Mouse (Mus musculus) right cerebral cortex, postnatal 14 days (tissue): ENCODE results near the gene Ccdc194.

Experiments used
- DNase-seq: peaks from one replicate; pipeline ENCODE4 v3.0.0; 2022

The Ccdc194 gene

DNA sequence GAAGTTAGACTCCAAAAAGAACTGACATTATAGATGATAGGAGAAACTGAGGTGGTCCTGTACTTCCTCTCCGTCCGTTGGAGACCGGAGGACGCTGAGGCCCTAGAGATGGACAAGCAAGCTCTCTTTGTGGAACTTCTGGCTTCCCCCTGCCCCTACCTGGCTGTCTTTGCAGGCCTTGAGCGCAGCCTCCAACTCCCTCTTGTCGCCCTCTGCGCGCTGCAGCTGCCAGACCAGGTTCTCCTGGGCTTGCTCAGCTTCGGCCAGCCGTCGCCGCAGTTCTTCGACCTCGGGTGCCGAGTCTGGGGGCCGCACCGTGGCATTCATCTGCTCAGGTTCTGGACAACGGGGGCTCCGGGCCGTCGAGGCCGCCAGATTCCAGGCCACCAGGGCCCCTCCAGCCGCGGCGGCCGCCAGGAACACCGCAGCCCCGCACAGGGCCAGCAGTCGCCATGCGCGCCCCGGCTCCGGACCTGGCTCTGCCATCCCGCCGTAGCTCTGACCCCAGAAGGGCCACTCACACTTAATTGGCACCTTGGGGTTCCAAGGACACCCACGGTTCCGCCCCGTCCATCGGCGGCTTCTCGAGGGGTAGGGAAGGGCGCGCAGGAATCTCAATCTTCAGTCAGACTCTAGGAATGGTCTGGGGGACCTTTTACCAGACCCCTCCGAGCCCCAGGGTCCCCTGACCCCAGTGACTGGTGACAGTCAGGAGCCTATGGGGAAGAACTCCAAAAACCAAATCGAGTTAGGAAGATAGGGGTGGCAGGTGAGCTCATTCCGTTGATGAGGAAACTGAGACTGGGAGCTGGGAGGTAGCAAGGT lies at the start of gene Ccdc194:
Ccdc194 (minus strand) TSS at position 486 of the 825 bp plus-strand sequence.
- DNase-seq: no peak

DNA sequence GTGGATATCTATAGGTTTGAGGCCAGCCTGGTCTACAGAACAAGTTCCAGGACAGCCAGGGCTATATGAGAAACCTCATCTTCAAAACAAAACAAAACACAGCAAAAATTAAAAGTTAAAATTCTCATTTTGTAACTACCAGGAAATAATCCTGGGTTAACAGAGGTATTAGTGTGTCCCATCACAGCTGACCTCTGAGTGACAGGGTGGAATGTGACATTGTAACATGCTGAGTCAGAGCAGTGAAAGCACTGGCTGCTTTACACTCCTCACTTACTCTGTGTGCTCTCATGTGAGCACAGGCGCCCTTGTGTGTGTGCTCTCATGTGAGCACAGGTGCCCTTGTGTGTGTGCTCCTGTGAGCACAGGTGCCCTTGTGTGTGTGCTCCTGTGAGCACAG lies 49.5 kb upstream of the Ccdc194 start:
- no peak for DNase-seq

DNA sequence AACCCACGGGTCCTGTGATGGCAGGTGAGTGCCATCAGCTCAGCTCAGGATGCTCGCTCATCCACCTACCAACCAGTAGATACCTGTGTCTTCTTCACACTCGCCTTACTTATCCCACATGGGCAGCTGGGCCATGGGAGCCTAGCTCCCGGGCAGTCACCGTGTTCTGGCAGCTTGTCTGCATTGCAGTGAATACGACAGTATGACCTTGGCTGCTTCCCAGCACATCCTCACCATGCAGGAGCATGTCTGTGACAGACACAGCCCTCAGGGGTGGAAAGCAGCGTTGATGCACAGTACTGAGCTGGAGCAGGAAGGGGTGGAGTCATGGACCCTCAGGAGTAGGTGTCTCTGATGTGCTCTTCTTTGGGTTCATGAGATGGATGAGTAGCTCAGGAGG lies 48.9 kb upstream of the Ccdc194 start:
- DNase-seq: no peak

DNA sequence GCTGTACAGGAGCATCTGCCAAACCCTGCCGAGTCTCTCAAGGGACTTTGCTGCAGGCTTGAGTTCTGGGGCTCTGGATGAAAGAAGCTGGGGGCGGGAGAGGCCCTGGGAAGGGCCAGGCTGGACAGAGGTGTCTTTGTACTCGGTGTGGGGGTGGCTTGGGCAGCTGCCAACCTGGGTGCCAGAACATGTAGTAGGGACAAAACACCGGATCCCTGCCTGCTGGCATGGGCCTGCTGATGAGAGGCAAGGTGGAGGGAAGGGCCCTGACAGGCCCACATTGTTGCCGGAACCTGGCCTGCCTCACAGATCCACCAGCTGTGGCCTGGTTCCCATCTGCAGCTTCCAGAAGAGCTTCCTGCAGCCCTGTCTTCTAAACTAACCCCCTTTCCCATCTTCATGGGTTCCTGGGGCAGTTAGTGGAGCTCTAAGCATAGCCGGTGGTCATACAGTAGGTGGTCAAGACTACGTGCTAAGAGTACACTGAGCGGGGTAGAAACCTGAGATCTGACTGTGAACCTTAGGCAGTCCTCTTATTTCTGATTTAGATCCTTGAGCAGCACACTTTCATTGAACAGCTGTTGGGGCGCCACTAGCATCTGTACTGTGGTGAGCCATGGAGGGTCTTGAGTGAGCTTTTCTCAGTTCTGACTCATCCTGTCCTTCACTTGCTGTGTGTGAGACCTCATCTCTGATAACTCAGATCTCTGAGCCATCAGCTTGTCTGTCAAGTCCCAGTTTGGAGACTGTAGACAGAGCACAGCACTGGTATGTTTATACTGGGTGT lies 47.5 kb upstream of the Ccdc194 start:
- peak; percentile 79 for DNase-seq

DNA sequence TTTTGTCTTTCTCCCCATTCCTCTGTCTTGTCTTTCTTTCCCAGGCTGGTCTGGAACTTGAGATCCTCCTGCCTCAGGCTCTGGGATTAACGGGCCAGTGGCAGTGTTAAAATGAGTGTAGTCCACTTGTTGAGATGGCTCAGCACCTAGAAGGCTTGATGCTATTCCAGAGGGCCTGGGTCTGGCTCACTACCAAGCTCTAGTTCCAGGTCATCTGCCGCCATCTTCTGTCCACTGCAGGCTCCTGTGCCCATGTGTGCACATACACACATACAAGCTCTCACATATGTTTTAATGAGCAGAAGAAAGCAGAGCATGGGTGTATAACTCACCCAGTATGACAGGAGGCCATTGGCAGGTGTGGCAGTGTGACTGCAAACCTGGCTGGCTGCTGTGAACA lies 46.6 kb upstream of the Ccdc194 start:
- DNase-seq: no peak

DNA sequence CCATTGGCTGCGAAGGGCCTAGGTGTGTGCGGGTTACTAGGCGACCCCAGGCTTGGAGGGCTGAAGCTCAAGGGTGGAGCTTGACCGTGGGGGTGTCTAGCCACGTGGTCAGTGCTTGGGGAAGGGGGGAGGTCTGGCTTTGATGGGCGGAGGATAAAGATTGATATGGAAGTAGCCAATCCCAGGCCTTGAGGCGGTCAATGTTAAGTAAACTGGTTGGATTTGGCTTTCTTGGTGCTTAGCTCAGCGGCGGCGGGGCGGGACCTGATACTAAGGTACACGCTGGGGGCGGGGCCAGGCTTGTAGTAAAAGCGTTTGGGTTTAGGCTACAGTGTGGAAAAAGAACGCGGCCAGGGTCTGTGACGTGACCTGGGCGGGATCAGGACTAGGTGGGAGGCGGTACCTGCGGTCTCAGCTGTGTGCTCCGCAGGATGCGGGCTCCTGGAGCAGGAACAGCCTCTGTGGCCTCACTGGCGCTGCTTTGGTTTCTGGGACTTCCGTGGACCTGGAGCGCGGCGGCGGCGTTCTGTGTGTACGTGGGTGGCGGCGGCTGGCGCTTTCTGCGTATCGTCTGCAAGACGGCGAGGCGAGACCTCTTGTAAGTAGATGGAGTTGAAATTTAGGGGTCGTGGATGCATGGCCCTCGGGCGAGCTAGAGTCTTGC lies 44.9 kb upstream of the Ccdc194 start:
- peak; percentile 95 for DNase-seq

DNA sequence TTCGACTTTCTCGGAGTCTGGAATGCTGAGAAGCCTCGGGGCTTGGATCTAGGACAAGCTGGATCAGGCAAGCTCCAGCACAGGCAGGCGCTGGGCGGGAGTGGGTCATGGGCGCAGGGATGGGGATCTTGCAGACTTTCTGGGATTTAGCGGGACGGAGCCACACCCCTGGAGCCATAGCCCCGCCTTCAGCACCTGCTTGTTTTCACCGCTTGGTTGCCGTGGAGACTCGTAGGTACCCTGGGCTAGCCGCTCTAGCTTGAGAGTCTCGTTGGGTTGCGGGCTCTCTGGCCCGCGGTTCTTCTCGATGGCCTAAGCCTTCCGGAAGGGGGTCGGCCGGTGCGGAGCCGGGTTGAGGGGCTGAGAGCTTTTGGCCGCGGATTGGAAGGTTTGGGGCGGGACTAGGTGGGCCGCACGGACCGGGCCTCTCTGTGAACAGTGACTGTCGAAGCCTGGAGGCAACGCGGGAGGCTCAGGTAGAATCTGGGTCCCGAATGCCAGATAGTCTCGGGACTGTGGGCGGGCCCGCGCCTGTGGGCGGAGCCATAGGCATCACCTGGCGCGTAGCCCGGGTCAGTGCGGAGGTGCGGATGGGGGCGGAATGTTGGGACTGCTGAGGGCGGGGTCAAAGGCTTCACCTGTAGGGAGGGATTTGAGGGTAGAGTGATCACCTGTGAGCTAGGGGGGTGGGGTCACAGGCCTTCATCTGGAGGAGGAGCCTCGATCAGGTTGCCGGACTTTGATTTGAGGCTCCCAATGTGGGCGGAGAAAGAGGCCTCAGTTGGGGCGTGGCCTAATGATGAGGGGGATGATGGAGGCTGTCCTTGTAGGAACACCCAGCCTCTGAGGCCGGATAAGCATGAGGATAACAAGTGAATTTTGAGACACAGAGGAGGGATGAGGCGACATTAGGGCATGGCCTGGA lies 44.1 kb upstream of the Ccdc194 start:
- peak; percentile 76 for DNase-seq

DNA sequence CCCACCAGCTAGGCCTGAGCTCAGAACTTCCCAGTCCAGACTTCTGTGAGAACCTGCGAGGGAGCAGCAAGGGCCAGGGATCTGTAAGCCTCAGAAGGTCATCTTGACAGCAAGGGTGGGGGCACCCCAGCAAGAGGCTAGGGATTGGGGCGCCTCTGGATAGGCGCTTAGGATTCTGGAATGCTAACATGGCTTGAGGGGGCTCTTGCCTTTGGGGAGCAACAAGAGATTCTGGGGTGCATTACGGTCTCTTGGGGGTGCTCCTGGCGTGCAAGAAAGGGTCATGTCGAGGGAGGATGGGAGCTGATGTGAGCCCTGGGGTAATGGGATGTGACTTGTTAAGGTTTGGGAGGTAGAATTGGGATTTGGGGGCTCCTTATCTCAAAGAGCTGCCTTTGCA lies 43.4 kb upstream of the Ccdc194 start:
- no peak for DNase-seq

DNA sequence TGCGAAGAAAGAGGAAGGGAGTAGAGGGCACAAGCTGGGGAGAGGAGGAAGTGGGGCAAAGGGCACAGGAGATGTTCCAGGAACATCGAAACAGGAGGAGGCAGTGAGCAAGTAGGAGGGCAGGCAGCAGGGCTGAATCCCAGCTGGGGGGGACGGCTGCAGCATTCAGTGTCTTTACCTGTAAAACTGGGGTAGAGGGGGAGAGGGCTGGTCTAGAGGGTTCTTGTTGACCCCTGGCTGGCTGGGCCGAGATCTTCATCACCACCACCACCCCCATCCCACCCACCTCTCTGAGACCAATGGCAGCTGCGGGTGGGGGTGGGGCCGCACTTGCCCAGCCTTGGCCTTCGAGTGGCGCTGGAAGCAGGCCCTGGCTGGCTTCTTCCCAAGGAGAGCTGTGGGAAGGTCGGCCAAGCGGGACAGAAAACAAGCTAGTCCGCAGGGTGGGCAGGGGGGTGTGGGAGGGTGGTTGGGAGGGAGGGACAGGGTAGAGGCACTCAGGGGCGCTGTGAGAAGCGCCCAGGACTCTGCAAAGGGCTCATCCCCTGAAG lies 43.0 kb upstream of the Ccdc194 start, which contains the start of gene Slc27a1:
Slc27a1 (plus strand) TSS at position 496 of the 551 bp plus-strand sequence.
- peak; percentile 60 for DNase-seq

DNA sequence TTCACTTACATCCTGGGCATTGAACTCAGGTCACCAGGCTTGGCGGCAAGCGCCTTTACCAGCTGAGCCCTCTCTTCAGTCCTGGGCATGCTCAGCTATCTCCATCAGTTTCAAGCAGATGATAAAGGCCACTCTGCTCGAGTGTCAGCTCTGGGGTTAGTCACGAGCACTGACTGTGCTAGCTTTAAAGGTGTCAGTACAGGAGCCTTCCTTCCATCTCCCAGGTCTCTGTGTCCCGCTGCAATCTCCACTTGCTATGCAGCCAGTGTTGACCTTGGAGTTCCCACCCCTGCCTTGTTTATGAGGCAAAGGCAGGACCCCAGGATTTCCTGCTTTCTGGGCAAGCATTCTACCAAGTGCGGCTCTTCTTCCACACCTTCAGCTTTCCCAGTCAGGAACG lies 42.1 kb upstream of the Ccdc194 start:
- no peak for DNase-seq

DNA sequence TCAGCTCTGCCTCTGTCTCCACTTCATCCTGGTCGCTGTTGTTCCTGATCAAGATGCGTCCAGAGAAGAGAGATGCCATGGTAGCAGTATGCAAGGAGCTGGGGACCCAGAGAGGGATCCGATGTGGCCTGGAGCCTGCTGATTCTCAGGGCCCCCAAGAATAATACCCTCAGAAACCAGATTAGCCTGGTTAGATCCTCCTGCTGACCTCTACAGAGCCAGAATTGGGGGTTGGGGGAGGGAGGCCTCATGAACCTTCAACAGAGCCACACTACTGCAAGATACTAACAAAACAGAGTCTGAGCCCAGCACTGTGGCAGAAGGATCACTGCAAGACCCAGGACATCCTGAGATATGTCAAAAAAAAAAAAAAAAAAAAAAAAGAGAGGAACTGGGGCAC lies 41.0 kb upstream of the Ccdc194 start, which contains the start of gene Nxnl1:
Nxnl1 (minus strand) TSS at position 101 of the 400 bp plus-strand sequence.
- no peak for DNase-seq

DNA sequence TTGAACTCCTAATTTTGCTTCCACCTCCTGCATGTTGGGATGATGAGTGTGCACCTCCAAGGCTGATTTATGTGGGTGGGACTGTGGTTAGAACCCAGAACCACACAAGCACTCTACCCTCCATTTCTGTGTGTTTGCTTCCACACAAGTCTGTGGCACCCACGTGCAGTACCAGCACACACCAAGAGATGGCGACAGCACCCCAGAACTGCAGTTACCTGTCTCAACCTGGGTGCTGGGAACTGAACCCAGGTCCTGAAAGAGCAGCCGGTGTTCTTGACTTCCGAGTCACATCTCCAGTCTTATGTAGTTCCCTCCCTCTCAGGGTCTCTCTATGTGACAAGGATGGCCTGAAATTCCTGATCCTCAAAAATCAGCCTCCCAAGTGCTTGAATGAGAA lies 38.5 kb upstream of the Ccdc194 start:
- DNase-seq: no peak

DNA sequence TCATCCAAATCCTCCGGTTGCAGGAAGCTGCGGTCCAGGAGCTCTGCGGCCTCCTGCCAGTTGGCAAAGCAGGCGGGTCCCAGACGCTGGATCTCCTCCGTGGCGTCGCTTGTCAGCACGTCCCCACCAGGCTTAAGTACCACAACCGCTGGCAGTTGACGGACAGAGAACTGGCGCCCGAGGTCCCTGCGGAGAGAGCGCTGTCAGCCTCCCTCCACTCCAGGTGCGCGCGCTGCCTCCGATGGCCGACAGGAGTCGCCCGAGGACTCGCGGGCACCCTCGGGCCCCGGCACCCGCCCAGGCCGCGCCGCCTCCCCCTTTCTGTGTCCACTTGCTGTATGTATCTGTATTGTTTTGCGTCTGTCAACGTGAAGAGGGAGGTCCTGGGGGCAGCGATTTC lies 37.2 kb upstream of the Ccdc194 start:
- peak; percentile 76 for DNase-seq

DNA sequence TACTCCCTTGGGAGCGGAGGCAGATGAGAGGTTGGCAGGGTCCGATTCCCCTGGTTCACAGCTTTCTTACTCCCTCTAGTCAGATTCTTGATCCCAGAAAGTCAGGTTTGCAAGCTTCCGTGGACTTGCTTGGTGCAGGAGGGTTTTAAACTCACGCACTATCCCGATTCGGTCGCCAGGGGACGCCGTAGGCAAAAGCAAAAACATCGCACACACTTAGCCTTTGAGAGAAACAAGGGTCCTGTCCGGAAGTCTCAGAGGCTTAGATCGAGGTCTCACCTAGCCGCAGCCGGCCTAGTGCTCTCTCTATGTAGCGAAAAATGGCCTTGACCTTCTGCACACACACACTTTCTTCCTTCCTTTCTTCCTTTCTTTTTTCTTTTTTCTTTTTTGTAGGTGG lies 35.9 kb upstream of the Ccdc194 start:
- no peak for DNase-seq

DNA sequence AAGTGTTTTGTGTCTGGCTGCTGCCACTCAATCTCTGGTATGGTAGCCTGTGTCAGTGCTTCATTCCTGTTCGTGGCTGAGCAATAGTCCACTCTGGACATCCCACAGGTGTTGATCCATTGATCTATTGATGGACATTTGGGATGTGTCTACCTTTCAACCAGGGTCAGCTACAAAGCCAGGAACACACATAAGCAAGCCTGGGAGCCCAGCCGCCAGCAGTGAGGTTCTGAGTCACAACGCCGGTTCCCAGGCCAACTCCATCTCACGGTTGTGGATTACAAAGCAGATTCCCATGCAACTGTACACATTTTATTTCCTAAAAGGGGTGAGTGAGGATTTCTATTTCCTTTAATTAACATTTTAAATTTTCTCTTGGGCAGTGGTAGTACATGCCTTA lies 35.3 kb upstream of the Ccdc194 start:
- DNase-seq: no peak

DNA sequence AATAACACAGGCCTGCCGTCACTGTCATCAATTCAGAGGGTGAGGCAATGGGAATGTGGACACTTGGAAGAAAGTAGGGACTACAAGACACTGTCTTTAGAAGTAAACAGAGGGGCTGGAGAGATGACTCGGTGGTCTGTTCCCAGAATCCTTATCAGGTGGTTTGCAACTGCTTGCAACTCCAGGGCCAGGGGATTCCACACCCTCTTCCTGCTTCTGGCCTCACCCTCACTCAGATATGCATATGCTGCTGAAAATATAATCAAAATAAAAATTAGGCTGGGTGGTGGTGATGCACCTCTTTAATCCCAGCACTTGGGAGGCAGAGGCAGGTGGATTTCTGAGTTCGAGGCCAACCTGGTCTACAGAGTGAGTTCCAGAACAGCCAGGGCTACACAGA lies 34.6 kb upstream of the Ccdc194 start:
- no peak for DNase-seq

DNA sequence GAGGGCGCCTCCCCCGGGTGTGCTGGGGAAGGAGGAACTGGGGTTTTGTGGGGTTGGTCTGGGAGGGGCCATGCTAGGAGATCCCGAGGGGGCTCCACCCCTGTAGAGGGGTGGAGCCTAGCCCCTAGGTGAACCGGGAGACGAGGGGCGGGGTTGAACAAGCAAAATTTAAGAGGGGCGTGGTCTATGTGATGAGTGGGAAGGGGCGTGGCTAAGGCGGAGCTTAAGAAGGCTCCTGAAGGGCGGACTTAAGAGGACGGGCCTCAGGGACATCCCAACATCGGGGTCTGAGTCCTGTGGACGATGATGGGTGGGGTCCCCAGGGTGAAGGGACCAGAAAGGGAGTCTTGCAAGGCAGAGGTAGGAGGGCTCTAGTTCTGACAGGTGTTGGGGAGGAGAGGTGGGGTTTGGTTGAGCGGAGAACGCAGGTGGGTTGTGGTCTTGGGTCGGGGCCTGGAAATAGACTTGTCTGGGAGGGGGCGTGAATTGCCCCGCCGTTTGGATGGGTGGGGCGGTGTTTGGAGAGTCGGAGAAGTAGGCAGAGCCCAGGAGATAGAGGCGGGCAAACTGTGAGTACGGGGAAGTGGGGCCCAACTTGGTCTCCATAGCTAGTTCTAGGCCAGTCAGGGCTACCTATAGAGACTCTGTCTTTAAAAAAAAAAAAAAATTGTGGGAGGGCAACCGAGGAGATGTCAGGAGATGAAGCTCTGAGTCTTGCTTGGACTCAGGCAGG lies 33.6 kb upstream of the Ccdc194 start:
- no peak for DNase-seq

DNA sequence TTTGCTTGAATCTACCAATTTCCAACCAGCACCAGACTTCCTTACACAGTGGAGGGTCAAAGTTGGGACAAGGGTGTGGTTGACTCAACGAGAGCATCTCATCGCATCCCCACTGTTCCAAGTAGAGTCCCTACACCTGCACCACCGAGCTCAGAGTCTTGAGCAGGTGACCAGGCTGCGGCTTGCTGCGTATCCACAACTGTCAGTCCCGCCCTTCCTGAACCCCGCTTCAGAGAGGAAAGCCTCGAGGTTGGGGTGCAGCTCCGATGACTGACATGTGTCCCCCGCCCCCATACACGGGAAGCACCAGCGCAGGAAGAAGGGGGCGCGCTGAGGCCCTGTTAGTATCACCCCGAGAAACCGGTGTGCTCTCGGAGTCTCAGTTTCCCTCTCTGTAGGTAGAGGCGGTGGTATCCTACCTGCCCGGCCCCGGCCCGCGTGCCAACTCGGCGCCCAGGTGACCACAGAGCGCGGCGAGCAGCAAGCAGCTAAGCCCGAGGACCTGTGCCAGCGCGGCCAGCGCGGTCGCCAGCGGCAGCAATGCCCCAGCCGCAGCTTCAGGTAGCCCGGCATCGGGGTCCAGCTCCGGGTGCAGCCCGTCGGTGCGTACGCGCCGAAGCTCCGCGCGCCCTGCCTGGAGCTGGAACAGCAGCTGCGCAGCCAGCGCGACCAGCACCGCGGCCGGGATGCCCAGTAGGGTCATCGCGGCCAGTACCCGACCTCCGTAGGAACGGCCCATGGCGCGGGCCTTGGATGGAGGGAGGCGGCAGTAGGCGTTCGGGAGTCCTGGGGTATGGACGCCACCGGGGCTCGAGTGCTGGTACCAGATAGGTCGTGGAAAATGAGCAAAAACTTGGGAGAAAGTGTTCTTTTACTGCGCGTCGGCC lies 32.8 kb upstream of the Ccdc194 start, which contains the start of gene Tmem221:
Tmem221 (minus strand) TSS at position 801 of the 887 bp plus-strand sequence.
- no peak for DNase-seq

DNA sequence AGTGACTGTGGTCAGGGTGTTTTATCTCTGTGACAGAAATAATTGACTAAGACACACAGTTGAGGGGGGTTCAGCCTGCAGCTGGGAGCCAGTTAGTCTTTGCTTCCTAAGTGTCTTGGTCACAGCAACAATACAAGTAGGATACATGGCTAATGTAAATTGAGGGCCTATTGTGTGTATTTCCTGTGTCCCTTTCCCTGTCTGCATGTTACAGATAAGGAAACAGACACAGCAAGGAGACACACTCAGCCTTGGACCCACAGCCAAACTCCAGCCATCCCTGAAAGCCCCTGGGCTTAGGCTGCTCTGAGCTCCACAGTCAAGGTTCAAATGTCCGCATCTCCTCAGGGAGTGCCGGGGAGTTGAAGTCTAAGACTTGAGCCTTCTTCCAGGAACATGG lies 29.1 kb upstream of the Ccdc194 start:
- no peak for DNase-seq

DNA sequence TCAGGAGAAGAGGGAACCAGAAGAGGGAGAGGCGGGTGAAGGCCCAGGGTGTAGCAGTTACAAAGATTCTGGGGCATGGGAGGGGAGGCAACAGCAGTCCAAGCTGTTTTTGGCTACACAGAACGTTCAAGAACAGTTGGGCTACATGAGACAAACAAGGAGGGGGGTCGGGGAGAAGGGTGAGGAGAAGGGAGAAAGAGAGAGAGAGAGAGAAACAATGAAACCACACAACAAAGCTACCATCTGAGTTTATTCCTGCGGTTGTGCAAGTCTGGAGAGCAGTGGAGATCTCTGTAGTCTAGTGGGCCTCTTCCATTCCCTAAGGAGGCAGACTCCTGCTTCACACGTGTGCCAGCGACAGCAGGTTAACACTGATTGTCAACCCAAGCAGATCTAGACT lies 28.5 kb upstream of the Ccdc194 start:
- DNase-seq: no peak
